Mouse (Mus musculus): ENCODE results near the gene Snw1. TPM values are rescaled to one million over a fixed set of nuclear protein-coding genes. Genes with fewer than 3 reads are reported as not detected.

Gene Snw1
- polyA plus RNA-seq (2017; shearing (Covaris generic)), result 213 TPM

GRCm38 (mm10) chr12:87471964-87472786 is at the start of gene Snw1:
Gene Snw1, minus strand, starts transcription at chr12:87472274.

GRCm38 (mm10) chr12:87514016-87514415 is 41.9 kb upstream of the Snw1 start, which contains the start of gene Gm8300:
Gene Gm8300, plus strand, starts transcription at chr12:87514316.

GRCm38 (mm10) chr12:87494421-87494820 is 22.3 kb upstream of the Snw1 start, which contains the start of gene Gm5788:
Gene Gm5788, plus strand, starts transcription at chr12:87494721.

DNA sequence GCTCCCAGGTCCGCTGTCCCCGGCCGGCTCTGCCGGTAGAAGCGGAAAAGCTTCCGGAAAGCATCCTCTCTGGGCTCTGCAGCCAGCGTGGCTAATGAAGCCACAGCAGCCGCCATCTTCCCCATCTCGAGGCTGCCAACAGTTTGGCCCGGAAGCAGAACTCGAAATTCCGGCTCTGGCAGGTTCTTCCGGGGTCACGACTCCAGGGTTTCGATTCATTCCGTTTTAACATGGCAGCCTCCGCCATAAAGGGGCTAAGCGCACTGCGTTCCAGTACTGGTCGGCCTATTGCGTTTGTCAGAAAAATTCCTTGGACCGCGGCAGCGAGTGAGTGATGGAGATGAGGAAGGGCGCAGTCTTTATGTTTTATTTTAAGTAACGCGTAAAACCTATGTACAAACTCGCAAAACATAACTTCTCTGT is 28.4 kb downstream of the Snw1 start, which contains the start of the genes Slirp and Alkbh1:
Slirp (plus strand) TSS at position 197 of the 423 bp plus-strand sequence.
Alkbh1 (minus strand) TSS at position 318 of the 423 bp plus-strand sequence.

Other genes starting within 250 kb of the Snw1 start
- 0.36 TPM for gene Noxred1, start 233.5 kb downstream of the Snw1 start, polyA plus RNA-seq (2017; shearing (Covaris generic))
- gene Vipas39, start 206.0 kb downstream of the Snw1 start, polyA plus RNA-seq (2017; shearing (Covaris generic)), result 23.5 TPM
- gene Ahsa1, start 205.8 kb downstream of the Snw1 start, polyA plus RNA-seq (2017; shearing (Covaris generic)), result 177 TPM
- not detected for gene Ism2, start 172.6 kb downstream of the Snw1 start, polyA plus RNA-seq (2017; shearing (Covaris generic))
- 129 TPM for gene Sptlc2, start 83.9 kb downstream of the Snw1 start, polyA plus RNA-seq (2017; shearing (Covaris generic))
- 34.5 TPM for gene Slirp, start 28.4 kb downstream of the Snw1 start, polyA plus RNA-seq (2017; shearing (Covaris generic))
- gene Alkbh1, start 28.3 kb downstream of the Snw1 start, polyA plus RNA-seq (2017; shearing (Covaris generic)), result 98.7 TPM
- not detected for gene Gm5788, start 22.4 kb upstream of the Snw1 start, polyA plus RNA-seq (2017; shearing (Covaris generic))
- 0.19 TPM for gene Gm8300, start 42.0 kb upstream of the Snw1 start, polyA plus RNA-seq (2017; shearing (Covaris generic))
- gene Oog1, start 130.4 kb upstream of the Snw1 start, polyA plus RNA-seq (2017; shearing (Covaris generic)), result not detected
- not detected for gene Gm4027, start 146.6 kb upstream of the Snw1 start, polyA plus RNA-seq (2017; shearing (Covaris generic))
- gene Gm16381, start 172.3 kb upstream of the Snw1 start, polyA plus RNA-seq (2017; shearing (Covaris generic)), result not detected